Mouse (Mus musculus) olfactory bulb, adult 2 months (tissue): Measurements from ENCODE around the gene Psmd13.

ENCODE experiments used
- CTCF ChIP-seq: fragments of 200-500 bp; IDR thresholded peaks from 2 replicates; pipeline ENCODE4 v1.5.1; 2012; ENCODE audit warnings: low read depth, mild to moderate bottlenecking, low read length, moderate library complexity; ENCODE audit not compliant: insufficient read depth
- POLR2A ChIP-seq: fragments of 200-500 bp; IDR thresholded peaks from 2 replicates; pipeline ENCODE4 v1.6.1; 2012; ENCODE audit warnings: mild to moderate bottlenecking, low read depth, low read length, moderate library complexity; ENCODE audit not compliant: insufficient read depth

DNA sequence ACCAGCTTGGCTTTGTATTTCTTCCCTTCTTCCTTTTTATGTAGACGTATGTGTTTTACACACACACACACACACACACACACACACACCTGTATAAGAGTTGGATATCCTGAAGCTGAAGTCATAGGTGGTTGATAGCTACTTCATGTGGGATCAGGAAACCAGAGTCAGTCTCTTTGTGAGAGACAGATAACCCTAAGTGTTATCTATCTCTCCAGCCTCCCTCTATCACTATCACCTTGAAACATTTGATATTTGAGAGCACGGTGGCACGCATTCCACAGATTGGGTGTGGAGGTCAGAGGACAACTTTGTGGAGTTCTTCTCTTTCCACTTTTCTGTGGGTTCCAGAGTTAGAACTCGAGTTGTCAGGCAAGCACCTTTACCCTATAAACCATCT lies 38.1 kb downstream of the Psmd13 start:
- TF ChIP-seq POLR2A (no peak), CTCF (no peak)
